Mouse (Mus musculus) spleen, adult 18-20 months (tissue): ENCODE results near the gene Igsf3.
"Not testable (repeated sequence)": the region's sequence is repeated elsewhere in the genome, so short reads cannot be mapped to it uniquely, and the experiment has no call there.

ENCODE experiments used
- DNase-seq, 2 experiments: peaks; one replicate each; pipeline ENCODE4 v3.0.0; 2022; ENCODE audit warnings: mixed read lengths in 2 of 2

Igsf3 gene

DNA sequence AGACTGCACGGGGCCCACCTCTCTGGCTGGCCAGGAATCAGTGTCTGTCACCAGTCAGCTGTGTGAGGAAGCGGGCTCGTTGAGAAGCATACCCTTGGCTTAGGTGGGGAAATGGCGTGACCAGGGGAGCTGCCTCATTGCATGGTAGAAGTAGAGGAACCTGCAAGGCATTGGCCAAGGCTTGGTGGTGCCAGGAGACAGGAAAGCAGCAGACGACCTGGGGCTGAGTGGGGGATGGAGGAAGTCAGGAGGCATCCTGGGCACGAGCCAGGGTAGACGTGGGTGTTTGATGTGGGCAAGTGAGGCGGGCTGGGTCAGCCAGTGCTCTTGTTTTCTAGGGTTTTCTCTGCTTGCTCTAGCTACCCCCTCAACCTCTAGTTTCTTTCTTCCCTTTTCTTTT is 30.7 kb downstream of the Igsf3 start:
- DNase-seq: peak; percentile 9 to 14

DNA sequence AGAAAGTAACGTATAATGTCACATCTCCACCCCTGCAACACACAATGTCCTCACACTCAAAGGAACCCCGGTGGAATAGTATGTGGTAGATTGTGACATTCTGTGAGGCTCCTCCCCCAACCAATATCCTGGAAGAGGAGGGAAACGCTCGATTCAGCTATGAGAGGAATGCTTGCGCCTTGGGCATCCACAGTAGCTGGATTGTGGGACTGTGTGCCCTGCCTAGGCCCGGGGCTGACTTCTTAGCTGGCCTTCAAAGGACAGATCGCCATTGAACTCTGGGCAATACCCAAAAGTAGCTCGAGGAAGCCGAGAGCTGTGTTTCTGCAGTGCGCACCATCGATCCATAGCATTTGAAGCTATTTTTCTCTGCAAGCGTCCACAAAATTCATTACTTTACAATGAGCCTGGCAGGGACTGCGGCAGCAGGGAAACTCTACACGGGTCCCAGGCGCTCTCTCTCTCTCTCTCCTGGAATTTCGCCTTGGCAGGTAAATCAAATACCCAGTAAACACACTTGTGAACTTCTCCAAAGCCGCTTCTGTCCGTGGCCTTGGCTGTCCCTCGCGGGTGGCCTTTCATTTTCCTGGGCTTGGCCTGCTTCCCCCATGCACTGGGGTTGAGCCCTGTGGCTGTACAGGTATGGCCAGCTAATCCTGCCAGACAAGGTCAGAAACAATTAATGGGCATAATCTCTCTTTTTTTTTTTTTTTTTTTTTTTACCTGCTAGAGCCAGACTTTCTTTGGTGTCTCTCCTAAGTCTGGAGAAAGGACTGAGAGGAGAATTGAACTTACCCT is 32.3 kb downstream of the Igsf3 start:
- no peak for DNase-seq

- DNase-seq: no peak
Observed at GRCm38 (mm10) chr3:101410202-101410601, 33.3 kb downstream of the Igsf3 start.

DNA sequence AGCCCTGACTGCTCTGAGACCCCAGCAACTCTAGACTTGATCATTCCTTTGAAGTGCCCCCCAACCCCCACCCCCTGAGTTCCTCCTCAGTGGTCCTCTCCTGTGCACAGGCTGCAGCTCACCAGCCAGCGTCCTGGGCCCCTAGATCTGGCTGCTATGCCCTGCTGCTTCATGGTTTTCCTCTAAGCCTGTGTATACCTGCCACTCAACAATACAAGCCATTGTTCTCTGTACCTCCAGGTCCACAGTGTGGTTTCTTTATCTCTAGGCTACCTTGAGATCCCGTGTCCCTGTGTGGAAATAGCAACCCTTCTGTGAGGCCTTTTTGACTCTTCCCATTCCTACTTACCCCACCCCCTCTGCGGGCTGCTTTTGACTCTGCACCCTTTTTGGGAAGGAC is 33.9 kb downstream of the Igsf3 start:
- DNase-seq: no peak

GRCm38 (mm10) chr3:101411626-101412025 is 34.7 kb downstream of the Igsf3 start:
- DNase-seq: no peak

GRCm38 (mm10) chr3:101412115-101412514 is 35.2 kb downstream of the Igsf3 start:
- no peak for DNase-seq

DNA sequence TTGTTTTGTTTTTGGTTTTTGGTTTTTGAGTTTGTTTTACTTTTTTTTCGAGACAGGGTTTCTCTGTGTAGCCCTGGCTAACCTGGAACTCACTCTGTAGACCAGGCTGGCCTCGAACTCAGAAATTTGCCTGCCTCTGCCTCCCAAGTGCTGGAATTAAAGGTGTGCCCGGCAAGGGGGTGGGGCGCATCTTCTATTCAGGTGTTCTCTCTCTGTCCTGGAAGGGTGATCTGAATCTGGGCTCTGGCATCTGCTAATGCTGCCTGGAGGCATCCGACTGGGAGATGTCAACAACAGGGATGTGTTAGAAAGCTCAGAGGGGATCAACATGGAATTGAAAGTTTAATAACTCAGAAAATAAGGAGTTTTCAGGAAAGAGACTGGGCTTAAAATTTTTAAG is 36.1 kb downstream of the Igsf3 start:
- not testable (repeated sequence) for DNase-seq

DNA sequence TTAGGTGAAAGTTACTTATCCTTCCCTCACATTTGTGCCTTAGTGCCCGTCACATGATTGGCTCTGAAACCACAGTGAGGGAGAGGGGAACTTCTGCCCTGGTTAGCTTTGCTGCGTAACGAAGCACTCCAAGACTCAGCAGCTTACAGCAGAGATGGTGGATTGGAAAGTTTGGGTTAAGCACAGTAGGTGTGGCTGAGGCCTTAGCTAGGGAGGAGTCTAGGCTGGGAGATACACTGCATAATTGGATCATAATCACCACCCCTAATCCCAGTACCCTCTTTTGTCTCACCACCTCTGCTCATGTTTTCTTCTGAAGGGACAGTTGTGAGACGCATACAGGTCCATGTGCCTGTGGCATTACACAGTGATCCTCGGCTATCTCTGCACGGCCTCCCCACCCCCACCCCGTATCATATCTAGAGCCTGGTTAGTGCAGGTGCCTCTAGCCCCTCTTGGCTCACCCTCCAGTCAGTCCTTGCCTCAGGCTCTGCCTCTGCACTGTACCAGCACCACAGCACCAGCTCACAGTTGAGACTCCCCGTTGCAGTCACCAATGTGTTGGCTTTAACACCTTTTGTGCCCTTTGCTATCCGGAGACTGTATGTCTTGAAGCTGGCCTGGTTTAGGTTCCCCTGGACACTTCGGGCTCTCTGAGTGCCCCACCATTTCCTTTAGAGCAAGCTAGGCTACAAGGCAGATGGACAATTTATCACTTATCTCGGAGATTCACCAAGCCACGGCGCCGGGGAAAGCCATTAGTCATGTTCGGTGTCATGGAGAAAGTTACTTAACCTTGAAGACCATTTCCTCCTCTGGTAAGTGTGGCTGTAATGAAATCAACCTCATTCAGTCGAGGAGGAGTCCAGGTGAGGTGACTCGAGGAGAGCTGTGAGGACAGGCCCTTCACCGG is 42.1 kb downstream of the Igsf3 start:
- no peak for DNase-seq

- DNase-seq: no peak
Observed at GRCm38 (mm10) chr3:101419653-101419994, 42.7 kb downstream of the Igsf3 start.

DNA sequence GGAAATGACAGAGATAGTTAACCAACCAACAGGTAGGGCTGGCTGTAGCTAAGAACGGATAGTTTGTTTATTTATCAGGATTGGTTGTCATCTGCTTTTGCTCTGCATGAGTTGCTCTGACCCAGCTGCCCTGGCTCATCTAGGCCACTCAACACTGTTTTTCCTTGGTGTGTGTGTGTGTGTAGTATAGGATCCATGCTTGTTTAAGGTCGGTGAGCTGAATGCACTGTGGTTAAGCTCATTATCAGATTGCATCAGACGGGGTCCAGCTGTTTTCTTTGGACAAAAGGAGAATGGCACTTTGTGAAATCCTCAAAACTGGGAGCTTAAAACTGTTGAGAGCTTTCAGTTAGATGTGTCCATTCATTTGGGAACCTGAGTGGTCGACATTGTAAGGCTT is 46.3 kb downstream of the Igsf3 start:
- DNase-seq: no peak

DNA sequence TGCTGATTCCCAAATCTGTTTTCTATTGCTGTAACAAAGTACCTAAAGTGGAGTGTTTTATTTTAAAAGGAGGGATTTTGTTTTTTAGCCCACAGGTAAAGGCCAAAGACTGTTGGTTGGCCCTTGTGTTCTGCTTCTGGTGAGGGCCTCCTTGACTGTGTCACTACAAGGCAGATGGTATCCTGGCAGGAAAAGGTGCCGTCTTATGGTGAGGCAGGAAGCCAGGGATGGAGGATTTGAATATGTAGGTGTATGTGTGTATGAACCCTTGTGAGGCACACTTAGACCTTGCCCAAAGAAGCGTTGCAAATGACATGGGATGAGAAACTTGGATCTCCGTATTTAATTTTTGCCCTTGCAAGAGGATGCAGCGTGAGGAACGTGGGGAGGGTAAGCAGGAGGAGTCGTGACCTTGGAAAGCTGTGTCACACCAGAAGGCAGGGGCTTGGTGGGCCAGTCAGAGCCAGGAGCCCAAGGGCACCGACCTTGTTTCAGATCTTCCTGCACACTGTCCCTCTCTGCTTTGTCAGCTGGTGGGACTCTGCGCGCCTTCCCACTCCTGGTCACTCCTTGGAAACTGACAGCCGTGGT is 47.5 kb downstream of the Igsf3 start:
- DNase-seq: no peak

DNA sequence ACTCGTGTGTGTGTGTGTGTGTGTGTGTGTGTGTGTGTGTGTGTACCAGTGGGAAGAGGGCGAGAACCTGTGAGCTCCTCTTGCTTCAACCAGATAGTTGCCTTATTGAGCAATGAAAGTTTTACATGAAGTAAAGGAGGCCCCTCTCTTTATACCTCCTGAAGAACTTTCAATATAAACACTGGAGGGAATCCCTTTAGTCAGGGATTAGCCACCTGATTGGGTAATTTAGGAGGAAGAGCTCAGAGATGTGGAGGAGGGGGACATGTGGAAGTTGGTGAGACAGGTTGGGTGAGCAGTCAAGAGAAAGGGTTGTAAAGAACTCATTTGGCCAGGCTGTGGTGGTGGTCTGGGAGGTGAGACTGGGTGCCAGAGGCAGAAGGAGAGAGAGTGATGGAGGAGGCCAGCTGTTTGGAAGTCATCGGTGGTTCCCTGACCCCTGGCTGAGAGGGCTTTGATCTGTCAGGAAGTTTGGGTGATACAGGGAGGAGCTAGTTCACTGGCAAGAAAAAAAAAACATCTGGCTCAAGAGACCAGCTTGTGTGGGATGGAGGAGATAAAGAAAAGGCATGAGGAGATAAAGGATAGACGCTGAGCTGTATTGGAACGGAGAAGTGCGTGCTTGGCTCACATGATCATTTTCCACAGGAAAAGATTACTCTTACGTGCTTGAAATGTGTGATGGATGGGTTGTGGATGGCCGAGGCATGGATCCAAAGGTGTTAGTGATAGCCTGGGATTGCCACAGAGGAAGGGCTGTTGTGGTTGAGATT is 53.3 kb downstream of the Igsf3 start:
- no peak for DNase-seq

DNA sequence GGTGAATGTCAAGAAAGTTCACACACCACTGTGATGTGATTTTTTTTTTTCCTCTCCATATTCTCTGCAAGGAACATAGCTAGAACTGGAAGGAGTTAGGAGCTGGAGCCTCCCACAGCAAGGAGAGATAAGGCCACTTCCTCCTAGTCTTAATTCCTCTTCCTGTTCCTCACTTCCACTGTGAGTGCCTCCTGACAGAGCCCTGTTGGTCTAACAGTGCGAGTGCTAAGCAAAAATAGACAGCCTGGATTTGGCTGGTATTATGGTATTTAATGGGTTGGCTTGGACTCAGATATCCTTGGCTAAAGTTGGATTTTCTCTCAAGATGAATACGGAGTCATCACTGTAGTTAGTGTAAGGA is 53.9 kb downstream of the Igsf3 start:
- no peak for DNase-seq

DNA sequence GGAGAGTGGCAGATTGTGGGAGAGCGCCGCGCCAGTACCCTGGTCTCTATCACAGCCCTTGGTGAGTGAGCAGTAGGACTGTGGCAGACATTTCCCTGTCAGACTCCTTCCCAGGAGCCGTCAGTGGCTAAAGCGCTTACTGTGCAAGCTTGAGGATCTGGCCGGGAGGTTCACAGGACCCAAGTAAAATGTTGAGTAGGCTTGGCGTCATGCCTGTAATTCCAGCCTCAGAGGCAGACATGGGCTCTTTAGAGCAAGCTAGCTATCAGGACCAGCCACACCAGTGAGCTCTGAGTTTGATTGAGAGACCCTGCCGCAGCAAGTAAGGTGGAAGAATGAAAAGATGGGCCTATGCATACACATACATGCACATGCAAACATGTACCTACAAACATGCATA is 58.8 kb downstream of the Igsf3 start:
- no peak for DNase-seq

GRCm38 (mm10) chr3:101436469-101436868 is 59.6 kb downstream of the Igsf3 start:
- DNase-seq: no peak

DNA sequence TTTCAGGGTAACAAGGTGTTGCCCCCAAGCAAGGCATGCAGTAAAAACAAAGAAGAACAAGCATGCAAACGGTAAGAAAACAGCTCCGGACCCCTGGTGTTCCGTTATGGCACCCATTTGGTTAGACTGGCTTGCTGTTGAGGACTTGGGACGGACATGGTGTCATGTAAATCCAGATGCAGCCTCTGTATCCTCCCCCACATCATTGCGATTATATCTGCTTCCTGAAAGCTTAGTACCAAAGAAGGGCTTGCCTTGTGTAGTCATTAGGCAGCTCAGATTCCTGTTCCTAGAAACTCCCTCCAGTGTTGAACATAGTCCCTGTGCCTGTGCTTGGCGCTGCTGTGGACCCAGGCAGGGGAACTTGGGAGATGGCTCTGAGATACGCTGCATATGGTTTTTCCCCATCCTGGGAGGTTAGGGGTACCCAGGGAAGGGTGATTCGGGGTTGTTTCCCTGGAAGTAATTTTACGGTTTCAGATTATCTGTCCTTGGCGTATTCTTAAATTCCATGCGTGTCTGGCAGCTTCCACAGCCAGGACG is 60.2 kb downstream of the Igsf3 start:
- no peak for DNase-seq

- no peak for DNase-seq
Observed at GRCm38 (mm10) chr3:101443265-101443881, 66.5 kb downstream of the Igsf3 start.

GRCm38 (mm10) chr3:101444437-101444836 is 67.6 kb downstream of the Igsf3 start:
- no peak for DNase-seq

- no peak for DNase-seq
Observed at GRCm38 (mm10) chr3:101447239-101447638, 70.4 kb downstream of the Igsf3 start.

GRCm38 (mm10) chr3:101448765-101449164 is 71.9 kb downstream of the Igsf3 start:
- no peak for DNase-seq

GRCm38 (mm10) chr3:101450811-101451428 is 74.0 kb downstream of the Igsf3 start:
- DNase-seq: no peak

DNA sequence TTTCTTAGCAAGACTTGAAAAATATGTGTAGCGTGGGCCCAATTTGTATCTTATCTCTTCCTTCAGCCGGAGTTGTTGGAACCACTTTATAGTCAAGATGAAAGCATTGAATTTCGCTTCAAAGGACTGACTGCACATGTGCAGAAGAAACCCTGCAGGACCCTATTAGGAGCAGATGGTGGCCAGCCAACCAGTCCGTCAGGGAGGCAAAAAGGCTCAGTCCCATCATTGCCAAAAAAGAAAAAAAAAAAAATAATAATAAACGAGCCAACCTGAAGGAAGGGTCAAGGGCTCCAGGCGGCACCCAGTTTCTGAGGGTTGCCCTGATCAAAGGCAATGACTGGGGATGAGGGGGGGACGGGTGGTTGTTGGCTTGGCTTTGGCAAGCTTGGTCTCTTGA is 83.7 kb downstream of the Igsf3 start:
- DNase-seq: no peak
